Mouse (Mus musculus) urinary bladder, postnatal 36 days (tissue): Measurements from ENCODE around the gene Fam50a.
"Not testable (repeated sequence)": the region's sequence is repeated elsewhere in the genome, so short reads cannot be mapped to it uniquely, and the experiment has no call there.

Experiments used
- DNase-seq, 2 experiments: peaks; one replicate each; pipeline ENCODE4 v3.0.0; 2022; ENCODE audit warnings: low spot score in 2 of 2, mixed read lengths in 1 of 2

The Fam50a gene

GRCm38 (mm10) chrX:74330166-74330930 is 17.5 kb downstream of the Fam50a start:
- DNase-seq: no peak

- DNase-seq: no peak
These were observed 40.0 kb downstream of the Fam50a start for GRCm38 (mm10) chrX:74352645-74353466.

- DNase-seq: peak; percentile 42 to 76
These were observed 40.6 kb downstream of the Fam50a start, which contains the start of gene Lage3 for GRCm38 (mm10) chrX:74353467-74353770. Lage3 (minus strand) TSS chrX:74353618.

- not testable (repeated sequence) for DNase-seq
These were observed 44.2 kb downstream of the Fam50a start for GRCm38 (mm10) chrX:74357069-74357468.

- DNase-seq: peak in 1 of 2 experiments; percentile 48
These were observed 46.3 kb downstream of the Fam50a start for GRCm38 (mm10) chrX:74359171-74359570.

GRCm38 (mm10) chrX:74367512-74367911 is 54.7 kb downstream of the Fam50a start:
- no peak for DNase-seq

- peak; percentile 60 to 73 for DNase-seq
These were observed 55.5 kb downstream of the Fam50a start for GRCm38 (mm10) chrX:74368209-74368909.
